Mouse (Mus musculus) liver, adult 2 months (tissue): ENCODE measurements around the gene Rnf187. TPM values are rescaled to one million over a fixed set of nuclear protein-coding genes. Genes with fewer than 3 reads are reported as not detected.

Experiments used
- DNase-seq: peaks from one replicate; pipeline ENCODE4 v3.0.0-alpha.2; 2011; ENCODE audit warnings: low read depth, low spot score; ENCODE audit errors: extremely low read depth
- H3K27ac ChIP-seq: fragments of 200-500 bp; replicated peaks from 2 replicates; pipeline ENCODE4 v1.5.1; 2012; ENCODE audit warnings: low read depth, mild to moderate bottlenecking, control low read depth, inconsistent platforms, low read length; ENCODE audit not compliant: insufficient read depth
- H3K27me3 ChIP-seq: fragments of 200-500 bp; 2 replicates; pipeline ENCODE4 v1.6.1; 2012; ENCODE audit warnings: mild to moderate bottlenecking, moderate library complexity, low read length, inconsistent platforms; ENCODE audit not compliant: control insufficient read depth, insufficient read depth
- H3K36me3 ChIP-seq: fragments of 200-500 bp; 2 replicates; pipeline ENCODE4 v1.6.1; 2012; ENCODE audit warnings: low read length, inconsistent platforms; ENCODE audit not compliant: control insufficient read depth, insufficient read depth
- H3K4me1 ChIP-seq: fragments of 200-500 bp; 2 replicates; pipeline ENCODE4 v1.6.1; 2011; ENCODE audit warnings: low read length; ENCODE audit not compliant: control insufficient read depth, insufficient read depth
- H3K4me3 ChIP-seq: fragments of 200-500 bp; 2 replicates; pipeline ENCODE4 v1.5.1; 2011; ENCODE audit warnings: low read depth, mild to moderate bottlenecking, control low read depth, low read length, moderate library complexity; ENCODE audit not compliant: insufficient read depth
- H3K79me2 ChIP-seq: fragments of 200-500 bp; 2 replicates; pipeline ENCODE4 v1.6.1; 2012; ENCODE audit warnings: inconsistent platforms, mild to moderate bottlenecking, low read length, moderate library complexity; ENCODE audit not compliant: control insufficient read depth, insufficient read depth
- H3K9ac ChIP-seq: fragments of 200-500 bp; 2 replicates; pipeline ENCODE4 v1.6.1; 2012; ENCODE audit warnings: low read depth, mild to moderate bottlenecking, control low read depth, inconsistent platforms, low read length
- CTCF ChIP-seq: fragments of 200-500 bp; IDR thresholded peaks from 2 replicates; pipeline ENCODE4 v1.5.1; 2011; ENCODE audit warnings: low read depth, low read length, control low read depth
- POLR2A ChIP-seq: fragments of 200-500 bp; IDR thresholded peaks from 2 replicates; pipeline ENCODE4 v1.6.1; 2011; ENCODE audit warnings: low read length, control low read depth; ENCODE audit not compliant: insufficient read depth; ENCODE audit errors: extremely low read depth
- WGBS: fragments of 180-500 bp; shearing (Covaris S2); methylation state at CpG from one replicate; pipeline ENCODE4 v1.1.7; 2018; 5-methylcytosine and 5-hydroxymethylcytosine counted together
- polyA plus RNA-seq: library from polyadenylated mRNA; depleted of rRNA; stranded (reverse); fragments of >200 nt; gene quantifications from 2 replicates; pipeline ENCODE4 v1.2.3, GENCODE M21; 2012
- total RNA-seq: library from RNA; depleted of rRNA; stranded (reverse); fragments of >200 nt; gene quantifications from 2 replicates; pipeline ENCODE4 v1.2.3, GENCODE M21; 2014

Rnf187 gene
- total and polyA plus RNA-seq, 2 experiments: 63.7 to 134 TPM

GRCm38 (mm10) chr11:58929055-58929454 is 9.7 kb downstream of the Rnf187 start:
- Histone ChIP-seq H3K4me1 (peaks cover 8% of the 10 kb centered on the region), H3K27ac (no peak overlapping the region), H3K27me3 (no peaks in the 10 kb centered on the region), H3K9ac (no peak overlapping the region), H3K36me3 (peaks cover 6% of the 10 kb centered on the region; the same call in 1 of the 2 replicates), H3K79me2 (no peaks in the 10 kb centered on the region), H3K4me3 (no peak overlapping the region)
- 59% methylated on average over 4 of the region's 4 CpGs for WGBS
- TF ChIP-seq POLR2A: no peak
- TF ChIP-seq CTCF: no peak
- DNase-seq: no peak

GRCm38 (mm10) chr11:58927790-58928651 is 10.7 kb downstream of the Rnf187 start:
- peak; percentile 89 for DNase-seq
- TF ChIP-seq CTCF: peak; percentile 79
- TF ChIP-seq POLR2A: no peak
- WGBS: 11% methylated on average over 20 of the region's 20 CpGs
- Histone ChIP-seq H3K4me3 (peak overlapping the region; percentile 8), H3K36me3 (peaks cover 6% of the 10 kb centered on the region; the same call in 1 of the 2 replicates), H3K9ac (peak overlapping the region; percentile 60), H3K27ac (peak overlapping the region; percentile 83), H3K27me3 (no peaks in the 10 kb centered on the region), H3K79me2 (no peaks in the 10 kb centered on the region), H3K4me1 (peaks cover 8% of the 10 kb centered on the region)

GRCm38 (mm10) chr11:58927053-58927452 is 11.7 kb downstream of the Rnf187 start:
- Histone ChIP-seq H3K79me2 (no peaks in the 10 kb centered on the region), H3K36me3 (peaks cover 2% of the 10 kb centered on the region; the same call in 1 of the 2 replicates), H3K9ac (no peak overlapping the region), H3K27me3 (no peaks in the 10 kb centered on the region), H3K4me3 (no peak overlapping the region), H3K27ac (peak overlapping the region; percentile 80), H3K4me1 (peaks cover 8% of the 10 kb centered on the region)
- 14% methylated on average over 2 of the region's 2 CpGs for WGBS
- no peak for DNase-seq
- TF ChIP-seq POLR2A: no peak
- TF ChIP-seq CTCF: no peak

DNA sequence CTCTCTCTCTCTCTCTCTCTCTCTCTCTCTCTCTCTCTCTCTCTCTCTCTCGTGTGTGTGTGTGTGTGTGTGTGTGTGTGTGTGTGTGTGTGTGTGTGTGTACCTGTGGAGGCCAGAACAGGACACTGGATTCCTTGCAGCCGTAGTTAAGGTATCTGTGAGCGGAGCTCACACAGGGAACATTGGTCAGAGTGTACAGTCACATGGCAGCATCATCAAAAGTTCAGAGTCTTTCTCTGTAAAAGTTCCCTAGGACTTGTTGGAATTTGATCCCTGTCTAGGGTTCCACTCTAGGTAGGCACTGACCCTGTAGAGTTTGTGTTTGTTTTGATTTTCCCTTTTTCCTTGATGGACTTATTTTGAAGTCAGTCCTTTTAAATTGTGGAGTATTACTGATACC is 12.1 kb downstream of the Rnf187 start:
- no peaks in the 10 kb centered on the region for H3K27me3 ChIP-seq
- peak; percentile 97 for DNase-seq
- no peak overlapping the region for H3K9ac ChIP-seq
- peak overlapping the region; percentile 82 for H3K27ac ChIP-seq
- H3K4me1 ChIP-seq: peaks cover 8% of the 10 kb centered on the region
- TF ChIP-seq CTCF (no peak), POLR2A (no peak)
- WGBS: 10% methylated on average over 2 of the region's 3 CpGs
- H3K36me3 ChIP-seq: no peaks in the 10 kb centered on the region
- no peaks in the 10 kb centered on the region for H3K79me2 ChIP-seq
- H3K4me3 ChIP-seq: no peak overlapping the region

GRCm38 (mm10) chr11:58922420-58922819 is 16.3 kb downstream of the Rnf187 start:
- TF ChIP-seq POLR2A: no peak
- no peak for TF ChIP-seq CTCF
- Histone ChIP-seq H3K4me3 (no peak overlapping the region), H3K36me3 (no peaks in the 10 kb centered on the region), H3K27ac (no peak overlapping the region), H3K4me1 (peaks cover 7% of the 10 kb centered on the region), H3K79me2 (no peaks in the 10 kb centered on the region), H3K27me3 (no peaks in the 10 kb centered on the region), H3K9ac (no peak overlapping the region)
- WGBS: 83% methylated on average over 9 of the region's 9 CpGs
- no peak for DNase-seq

DNA sequence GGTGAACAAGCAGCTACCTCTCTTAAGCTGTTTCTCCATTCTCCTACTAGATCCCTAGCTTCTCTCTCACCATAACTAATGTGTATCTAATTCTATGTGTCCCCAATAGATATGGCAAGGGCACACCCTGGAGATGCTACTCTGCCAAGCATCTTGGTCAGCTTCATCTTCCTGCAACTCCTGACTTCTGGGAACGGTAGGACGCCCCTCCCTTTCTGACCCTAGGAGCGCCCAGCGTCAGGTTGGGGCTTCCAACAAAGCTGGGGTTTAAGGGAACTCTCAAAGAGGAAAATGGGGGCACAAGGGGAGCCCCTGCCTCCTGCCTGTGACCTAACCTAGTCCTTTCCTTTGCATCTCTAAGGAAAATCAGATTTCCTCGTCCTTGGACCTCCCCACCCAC is 20.0 kb downstream of the Rnf187 start:
- DNase-seq: no peak
- Histone ChIP-seq H3K27me3 (no peaks in the 10 kb centered on the region), H3K27ac (no peak overlapping the region), H3K4me3 (no peak overlapping the region), H3K9ac (no peak overlapping the region), H3K4me1 (no peaks in the 10 kb centered on the region), H3K79me2 (no peaks in the 10 kb centered on the region), H3K36me3 (no peaks in the 10 kb centered on the region)
- TF ChIP-seq CTCF: no peak
- TF ChIP-seq POLR2A: no peak
- WGBS: 70% methylated on average over 5 of the region's 5 CpGs
